Mouse (Mus musculus): Measurements from ENCODE around the gene Csdc2. TPM values are rescaled to one million over a fixed set of nuclear protein-coding genes. Genes with fewer than 3 reads are reported as not detected.

The Csdc2 gene
- total RNA-seq, 2 experiments from 2014 or later: 89.9 to 90.2 TPM

- no peak for DNase-seq (ENCODE audit: extremely low spot score in 1 of 2, low spot score in 1 of 2)
Measured at GRCm38 (mm10) chr15:81985267-81986161, 49.0 kb downstream of the Csdc2 start.

GRCm38 (mm10) chr15:81987646-81988045 lies 51.1 kb downstream of the Csdc2 start, which contains the start of gene Xrcc6:
Gene Xrcc6, plus strand, starts transcription at chr15:81987835.
- DNase-seq (ENCODE audit: extremely low spot score in 1 of 2, low spot score in 1 of 2): no peak

- DNase-seq (ENCODE audit: extremely low spot score in 1 of 2, low spot score in 1 of 2): peak; percentile 79 to 89
Measured at GRCm38 (mm10) chr15:81989371-81990062, 53.0 kb downstream of the Csdc2 start.

GRCm38 (mm10) chr15:81990549-81990948 lies 54.0 kb downstream of the Csdc2 start:
- no peak for DNase-seq (ENCODE audit: extremely low spot score in 1 of 2, low spot score in 1 of 2)

GRCm38 (mm10) chr15:81993992-81994391 lies 57.4 kb downstream of the Csdc2 start:
- DNase-seq (ENCODE audit: extremely low spot score in 1 of 2, low spot score in 1 of 2): no peak

Other genes with a start within 250 kb of the Csdc2 start
- gene Chadl, start 239.5 kb upstream of the Csdc2 start, total RNA-seq (2021): 10 to 100 TPM; 19.2 to 21.5 TPM
- 100 to 1,000 TPM; 145 to 150 TPM for gene Zc3h7b, start 191.7 kb upstream of the Csdc2 start, total RNA-seq (2021)
- gene Rangap1, start 191.2 kb upstream of the Csdc2 start, total RNA-seq (2021): 100 to 1,000 TPM; 146 to 164 TPM
- gene Tef, start 134.3 kb upstream of the Csdc2 start, total RNA-seq (2021): 100 to 1,000 TPM; 237 to 266 TPM
- gene Tob2, start 78.0 kb upstream of the Csdc2 start, total RNA-seq (2021): 10 to 100 TPM; 27.7 to 34.1 TPM
- gene Phf5a, start 64.8 kb upstream of the Csdc2 start, total RNA-seq (2021): 10 to 100 TPM; 32.6 to 40.0 TPM
- 100 to 1,000 TPM; 475 to 495 TPM for gene Aco2, start 64.5 kb upstream of the Csdc2 start, total RNA-seq (2021)
- gene Polr3h, start 10.5 kb upstream of the Csdc2 start, total RNA-seq (2021): 10 to 100 TPM; 48.0 to 52.8 TPM
- gene Pmm1, start 24.2 kb downstream of the Csdc2 start, total RNA-seq (2021): 100 to 1,000 TPM; 209 to 227 TPM
- gene 1700029P11Rik, start 43.8 kb downstream of the Csdc2 start, total RNA-seq (2021): not detected
- 10 to 100 TPM; 23.5 to 24.0 TPM for gene Xrcc6, start 51.1 kb downstream of the Csdc2 start, total RNA-seq (2021)
- 100 to 1,000 TPM; 123 to 131 TPM for gene Desi1, start 97.1 kb downstream of the Csdc2 start, total RNA-seq (2021)
- 100 to 1,000 TPM; 103 to 104 TPM for gene Snu13, start 110.8 kb downstream of the Csdc2 start, total RNA-seq (2021)
- gene 4930407I10Rik, start 122.4 kb downstream of the Csdc2 start, total RNA-seq (2021): not detected
- gene Mei1, start 133.2 kb downstream of the Csdc2 start, total RNA-seq (2021): under 1 TPM; 0.12 to 0.59 TPM
- 10 to 100 TPM; 11.2 to 15.8 TPM for gene Ccdc134, start 191.2 kb downstream of the Csdc2 start, total RNA-seq (2021)
- 100 to 1,000 TPM; 172 to 174 TPM for gene Srebf2, start 210.4 kb downstream of the Csdc2 start, total RNA-seq (2021)